In the genomic region with DNA sequence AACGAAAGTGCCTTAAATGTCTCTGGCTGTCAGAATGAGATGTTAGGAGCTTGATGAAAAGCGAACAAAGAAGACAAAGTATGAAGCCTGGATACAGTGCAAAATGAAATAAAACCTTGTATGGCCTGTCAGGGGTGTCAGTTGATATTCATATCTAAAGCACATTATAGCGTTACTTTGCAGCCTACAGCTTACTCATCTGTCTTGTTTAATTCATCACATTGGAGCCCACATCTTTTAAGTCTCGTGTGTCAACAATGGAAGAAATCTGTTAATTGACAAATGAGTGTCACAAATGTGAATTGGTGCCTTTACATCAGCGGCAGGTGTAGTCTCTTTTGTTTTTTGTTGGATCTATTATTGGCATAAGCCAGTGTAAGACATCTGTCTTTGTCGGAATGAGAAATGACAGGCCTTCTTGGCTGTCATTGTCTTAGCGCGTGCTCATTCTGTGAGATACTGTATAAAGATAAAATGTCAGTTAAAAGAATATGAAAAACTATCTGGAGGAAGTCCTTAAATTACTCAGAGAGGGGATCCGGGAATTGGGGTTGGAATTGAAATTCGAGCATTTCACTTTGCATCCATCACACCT, we compare ENCODE assay signal across 27 mouse cellular contexts. TPM values are rescaled to one million over a fixed set of nuclear protein-coding genes. Genes with fewer than 3 reads are reported as not detected.
A peak's percentile ranks its signal among the peaks of the same experiment; 100 is the strongest.
DNase-seq lines count a peak whose midpoint lies in the region; ATAC-seq and TF ChIP-seq lines count a peak whose summit lies in the region.
"Had no signal": no experiment of that assay in that cellular context is flagged by ENCODE, and none has a peak within 500 bp of the region (broad histone marks: within the 10 kb centered on the region; RNA-seq: fewer than 3 reads in every experiment).

No protein-coding gene starts in this region.

- ATAC-seq in forebrain, embryonic 14.5 days = no peak
- ATAC-seq in forebrain, embryonic 11.5 days (replicated peaks; ENCODE audit: low FRiP score) = no peak
- peak; percentile 92 for ATAC-seq in forebrain, postnatal 0 days
- ATAC-seq: hindbrain, embryonic 16.5 days; intestine, embryonic 16.5 days; Patski had no signal

- no peak overlapping the region for H3K27ac ChIP-seq in forebrain, embryonic 14.5 days (ENCODE audit: low read depth, low read length)
- no peak overlapping the region for H3K27ac ChIP-seq in forebrain, embryonic 11.5 days (ENCODE audit: low read depth, low read length)
- H3K27ac ChIP-seq in forebrain, postnatal 0 days (ENCODE audit: low read depth, low read length) = 0 out of 2 replicates have a peak overlapping the region, but pooled peaks have one; percentile 68
- H3K27ac ChIP-seq: heart, embryonic 15.5 days; hindbrain, embryonic 10.5 days; hindbrain, embryonic 13.5 days had no signal

- DNase-seq in forebrain, embryonic 14.5 days (ENCODE audit: low spot score) = peak; percentile 43
- DNase-seq in forebrain, embryonic 11.5 days (ENCODE audit: low spot score) = no peak
- DNase-seq in retina, postnatal 1 day = peak; percentile 36
- no peak for DNase-seq in retina, embryonic 14.5 days (ENCODE audit: low spot score)
- DNase-seq in forebrain, postnatal 0 days = peak; percentile 55
- DNase-seq in layer of hippocampus, adult 9-10 months (ENCODE audit: low spot score) = no peak
- DNase-seq: adrenal gland, postnatal 10 days; adrenal gland, postnatal 36 days; B cell, adult 2 months; cerebellum, adult 11-12 months; cerebellum, adult 8-10 months; cerebellum, postnatal 10 days; cerebellum, postnatal 36 days; gastrocnemius, postnatal 25 days; heart, adult 18-20 months; heart, postnatal 10 days; heart, postnatal 36 days; kidney, adult 18-20 months had no signal

- H3K4me2 ChIP-seq in forebrain, embryonic 14.5 days (ENCODE audit: low read length) = no peak overlapping the region
- H3K4me2 ChIP-seq in forebrain, embryonic 11.5 days (ENCODE audit: low read depth, low read length, severe bottlenecking) = no peak overlapping the region
- H3K4me2 ChIP-seq in forebrain, postnatal 0 days (ENCODE audit: low read depth) = no peak overlapping the region
- H3K4me2 ChIP-seq: heart, embryonic 12.5 days; heart, embryonic 15.5 days; hindbrain, embryonic 13.5 days had no signal

- no peaks in the 10 kb centered on the region for H3K36me3 ChIP-seq in forebrain, embryonic 14.5 days (ENCODE audit: control insufficient read depth, insufficient read depth, low read length)
- H3K36me3 ChIP-seq in forebrain, embryonic 11.5 days (ENCODE audit: control insufficient read depth, insufficient read depth, low read length) = no peaks in the 10 kb centered on the region
- H3K36me3 ChIP-seq in forebrain, postnatal 0 days (ENCODE audit: insufficient read depth) = no peaks in the 10 kb centered on the region
- H3K36me3 ChIP-seq: G1E; heart, embryonic 12.5 days; heart, embryonic 15.5 days; hindbrain, embryonic 10.5 days; hindbrain, embryonic 13.5 days had no signal

- no peaks in the 10 kb centered on the region for H3K4me1 ChIP-seq in forebrain, embryonic 14.5 days (ENCODE audit: control insufficient read depth, insufficient read depth, low read length)
- no peaks in the 10 kb centered on the region for H3K4me1 ChIP-seq in forebrain, embryonic 11.5 days (replicated peaks; ENCODE audit: control insufficient read depth, insufficient read depth, low read length)
- H3K4me1 ChIP-seq in forebrain, postnatal 0 days (ENCODE audit: insufficient read depth) = no peaks in the 10 kb centered on the region
- H3K4me1 ChIP-seq: hindbrain, embryonic 10.5 days had no signal

- peaks cover 6% of the 10 kb centered on the region; the same call in 1 of the 2 replicates for H3K27me3 ChIP-seq in forebrain, embryonic 14.5 days (replicated peaks; ENCODE audit: control insufficient read depth, insufficient read depth, low read length)
- no peaks in the 10 kb centered on the region for H3K27me3 ChIP-seq in forebrain, embryonic 11.5 days (ENCODE audit: control insufficient read depth, insufficient read depth, low read length)
- peaks cover 5% of the 10 kb centered on the region for H3K27me3 ChIP-seq in forebrain, postnatal 0 days (ENCODE audit: insufficient read depth, low read length)
- H3K27me3 ChIP-seq: CH12.LX; heart, embryonic 12.5 days; Patski had no signal

- no peak overlapping the region for H3K4me3 ChIP-seq in forebrain, embryonic 14.5 days (ENCODE audit: low read depth, low read length)
- no peak overlapping the region for H3K4me3 ChIP-seq in forebrain, embryonic 11.5 days (ENCODE audit: low read depth, low read length)
- H3K4me3 ChIP-seq in forebrain, postnatal 0 days (ENCODE audit: low read depth, low read length) = no peak overlapping the region
- H3K4me3 ChIP-seq: heart, embryonic 12.5 days; heart, embryonic 15.5 days; hindbrain, embryonic 10.5 days; hindbrain, embryonic 13.5 days had no signal

- no peaks in the 10 kb centered on the region for H3K9me3 ChIP-seq in forebrain, embryonic 14.5 days (replicated peaks; ENCODE audit: control insufficient read depth, low read length)
- no peaks in the 10 kb centered on the region for H3K9me3 ChIP-seq in forebrain, embryonic 11.5 days (ENCODE audit: control insufficient read depth, low read length)
- no peaks in the 10 kb centered on the region for H3K9me3 ChIP-seq in forebrain, postnatal 0 days (ENCODE audit: low read length)
- H3K9me3 ChIP-seq: G1E; heart, embryonic 12.5 days; heart, embryonic 15.5 days; hindbrain, embryonic 10.5 days; hindbrain, embryonic 13.5 days had no signal

- no peak for TF ChIP-seq CTCF in forebrain, postnatal 0 days (IDR thresholded peaks at IDR 0.05; ENCODE audit: low read depth)

- WGBS in forebrain, embryonic 14.5 days = 76% methylated on average over 10 of the region's 10 CpGs
- 89% methylated on average over 10 of the region's 10 CpGs for WGBS in forebrain, embryonic 11.5 days
- 66% methylated on average over 10 of the region's 10 CpGs for WGBS in forebrain, postnatal 0 days

- no peak overlapping the region for H3K9ac ChIP-seq in forebrain, embryonic 14.5 days (ENCODE audit: low read length)
- no peak overlapping the region for H3K9ac ChIP-seq in forebrain, embryonic 11.5 days (ENCODE audit: low read length)
- no peak overlapping the region for H3K9ac ChIP-seq in forebrain, postnatal 0 days
- H3K9ac ChIP-seq: heart, embryonic 12.5 days; heart, embryonic 15.5 days; hindbrain, embryonic 13.5 days had no signal

RNA-seq across cellular contexts. Expression of a gene that starts 26.8 kb away (rescaled TPM):
- 0.31 TPM in 1 of 2 replicates, not detected in the other for polyA plus RNA-seq in forebrain, embryonic 14.5 days (2014; fragmentation: Nextera tagmentation; extraction: Ambion mirVana)
- polyA plus RNA-seq in forebrain, embryonic 11.5 days (2014; fragmentation: Nextera tagmentation; extraction: Ambion mirVana) = not detected in 2 replicates
- 0.15 TPM in 1 of 2 replicates, not detected in the other for total RNA-seq in forebrain, postnatal 0 days (2014; rRNA removed)
- 0.18 and 0.28 TPM in 2 replicates for polyA plus RNA-seq in forebrain, postnatal 0 days (2015; fragmentation: Nextera tagmentation; extraction: Ambion mirVana)
- total RNA-seq: G1E had no signal
- polyA plus RNA-seq: G1E had no signal

RNA-seq across cellular contexts. Expression of a gene that starts 57.0 kb away (rescaled TPM):
- polyA plus RNA-seq in forebrain, embryonic 14.5 days (2014; fragmentation: Nextera tagmentation; extraction: Ambion mirVana) = 4.4 and 4.6 TPM in 2 replicates
- polyA plus RNA-seq in forebrain, embryonic 11.5 days (2014; fragmentation: Nextera tagmentation; extraction: Ambion mirVana) = 6.6 and 6.7 TPM in 2 replicates
- 7.7 and 8.7 TPM in 2 replicates for total RNA-seq in forebrain, postnatal 0 days (2014; rRNA removed)
- polyA plus RNA-seq in forebrain, postnatal 0 days (2015; fragmentation: Nextera tagmentation; extraction: Ambion mirVana) = 3.9 and 5.0 TPM in 2 replicates
- total RNA-seq: CH12.LX, G1E had no signal

Comparison
In these comparisons a context has a peak if more than half of its experiments do, and no peak if none do; other contexts are left out.
1. DNase-seq: peak in forebrain, embryonic 14.5 days (single experiment), retina, postnatal 1 day (single experiment) and forebrain, postnatal 0 days (single experiment); none in forebrain, embryonic 11.5 days (single experiment), retina, embryonic 14.5 days (single experiment) and layer of hippocampus, adult 9-10 months (single experiment).